Mouse (Mus musculus): ENCODE measurements at regions not wholly inside any gene's neighbourhood (a gene's known extent, or its start where the extent isn't known, plus 50 kb on each side); places are given as distances from the start of the nearest gene placed in this dataset.

DNA sequence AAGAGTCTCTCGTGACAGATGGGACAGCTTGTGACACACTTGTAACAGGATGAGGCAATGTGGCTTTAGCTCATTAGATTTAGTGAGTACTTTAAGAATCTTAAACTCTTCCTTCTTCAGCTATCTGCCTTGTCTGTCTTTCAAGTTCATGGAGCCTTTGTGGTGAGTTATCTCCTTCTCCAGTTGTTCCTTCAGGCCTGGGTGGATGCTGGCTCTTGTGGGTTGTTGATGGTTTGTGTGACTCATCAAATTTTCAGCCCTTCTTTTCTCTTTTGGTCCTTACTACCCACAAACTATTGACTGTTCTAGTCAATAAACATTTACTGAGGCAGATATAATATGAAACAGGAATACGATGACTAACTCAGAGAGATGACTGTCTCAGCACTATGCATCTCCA lies 124.9 kb upstream of the Opcml start:
- no peak for DNase-seq (ENCODE audit: low spot score)
- no peak for TF ChIP-seq POLR2A (IDR thresholded peaks at IDR 0.05; ENCODE audit: borderline replicate concordance, extremely low read depth, insufficient read depth, insufficient read length)
- WGBS, result 91% methylated on average over 2 of the region's 2 CpGs
- H3K9ac ChIP-seq (ENCODE audit: low read depth, low read length, severe bottlenecking), result no peak overlapping the region
- no peaks in the 10 kb centered on the region for H3K36me3 ChIP-seq (ENCODE audit: control insufficient read depth, insufficient read depth, low read length)
- H3K27me3 ChIP-seq (ENCODE audit: control insufficient read depth, insufficient read depth, low read length), result no peaks in the 10 kb centered on the region
- ATAC-seq (ENCODE audit: low FRiP score, low read depth), result no peak
- no peak overlapping the region for H3K4me3 ChIP-seq (replicated peaks; ENCODE audit: low read length)
- H3K27ac ChIP-seq (replicated peaks; ENCODE audit: low read depth, low read length), result no peak overlapping the region
- H3K4me2 ChIP-seq (replicated peaks; ENCODE audit: low read depth, low read length, severe bottlenecking), result no peak overlapping the region
- H3K9me3 ChIP-seq (ENCODE audit: control insufficient read depth, low read length), result no peaks in the 10 kb centered on the region
- no peaks in the 10 kb centered on the region for H3K4me1 ChIP-seq (ENCODE audit: control insufficient read depth, insufficient read depth, low read length)

DNA sequence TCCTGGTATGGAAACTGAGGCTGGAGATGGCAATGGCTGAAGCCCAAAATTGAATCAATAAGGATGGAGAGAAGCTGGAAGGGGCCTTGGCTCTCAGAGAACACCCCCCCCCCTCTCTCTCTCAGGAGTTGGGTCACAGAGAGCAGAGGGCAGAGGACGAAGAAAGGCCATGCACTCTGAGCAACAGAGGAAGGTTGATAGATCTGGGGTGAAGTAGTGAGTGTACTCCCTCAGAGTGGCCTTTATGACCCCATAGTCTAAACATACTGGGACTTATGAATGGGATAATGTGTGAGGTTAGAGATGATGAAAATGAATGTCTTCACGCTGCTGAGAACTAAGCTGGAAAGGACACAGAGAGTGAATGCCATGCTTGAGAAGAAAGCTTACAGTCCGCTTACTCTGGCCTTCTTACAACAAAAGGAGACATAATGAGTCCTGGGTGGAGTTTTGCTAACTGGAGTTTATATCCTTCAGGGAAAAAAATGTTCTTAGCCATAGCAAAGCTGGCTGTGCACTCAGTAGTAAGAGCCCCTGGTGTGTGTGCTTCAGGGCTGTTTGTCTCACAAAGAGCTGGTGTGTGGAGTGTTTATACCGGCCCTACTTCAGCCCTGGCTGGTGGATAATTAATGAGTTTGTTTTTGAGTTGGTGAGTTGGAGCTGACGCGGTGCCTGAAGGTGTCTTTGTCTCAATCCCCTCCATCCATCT lies 120.4 kb upstream of the Opcml start:
- ATAC-seq (ENCODE audit: low FRiP score, low read depth) (no peak), DNase-seq (ENCODE audit: low spot score) (no peak)
- no peaks in the 10 kb centered on the region for H3K4me1 ChIP-seq (ENCODE audit: control insufficient read depth, insufficient read depth, low read length)
- no peak overlapping the region for H3K27ac ChIP-seq (replicated peaks; ENCODE audit: low read depth, low read length)
- H3K9ac ChIP-seq (ENCODE audit: low read depth, low read length, severe bottlenecking), result no peak overlapping the region
- no peak overlapping the region for H3K4me2 ChIP-seq (replicated peaks; ENCODE audit: low read depth, low read length, severe bottlenecking)
- H3K36me3 ChIP-seq (ENCODE audit: control insufficient read depth, insufficient read depth, low read length), result no peaks in the 10 kb centered on the region
- no peaks in the 10 kb centered on the region for H3K27me3 ChIP-seq (ENCODE audit: control insufficient read depth, insufficient read depth, low read length)
- WGBS, result 53% methylated on average over 6 of the region's 6 CpGs
- no peak overlapping the region for H3K4me3 ChIP-seq (replicated peaks; ENCODE audit: low read length)
- H3K9me3 ChIP-seq (ENCODE audit: control insufficient read depth, low read length), result no peaks in the 10 kb centered on the region
- no peak for TF ChIP-seq POLR2A (IDR thresholded peaks at IDR 0.05; ENCODE audit: borderline replicate concordance, extremely low read depth, insufficient read depth, insufficient read length)

DNA sequence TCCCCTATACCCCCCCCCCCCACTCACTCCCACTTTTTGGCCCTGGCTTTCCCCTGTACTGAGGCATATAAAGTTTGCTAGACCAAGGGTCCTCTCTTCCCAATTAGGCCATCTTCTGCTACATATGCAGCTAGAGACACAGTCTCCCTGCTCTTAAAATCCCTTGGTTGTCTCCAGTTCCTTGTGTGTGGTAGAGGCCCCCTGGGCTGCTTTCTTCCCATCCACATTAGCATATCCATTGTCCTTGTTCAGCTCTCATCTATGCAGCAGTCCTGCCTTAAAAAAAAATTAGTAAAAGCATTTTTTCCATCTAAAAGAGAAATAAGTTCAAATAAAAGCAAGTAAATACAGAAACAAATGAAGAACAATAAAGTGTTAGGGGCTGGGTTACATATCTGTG lies 105.2 kb upstream of the Opcml start:
- Histone ChIP-seq H3K9ac (ENCODE audit: low read depth, low read length, severe bottlenecking) (no peak overlapping the region), H3K9me3 (ENCODE audit: control insufficient read depth, low read length) (no peaks in the 10 kb centered on the region), H3K4me2 (replicated peaks; ENCODE audit: low read depth, low read length, severe bottlenecking) (no peak overlapping the region), H3K36me3 (ENCODE audit: control insufficient read depth, insufficient read depth, low read length) (no peaks in the 10 kb centered on the region), H3K4me1 (ENCODE audit: control insufficient read depth, insufficient read depth, low read length) (no peaks in the 10 kb centered on the region), H3K27ac (replicated peaks; ENCODE audit: low read depth, low read length) (no peak overlapping the region), H3K4me3 (replicated peaks; ENCODE audit: low read length) (no peak overlapping the region), H3K27me3 (ENCODE audit: control insufficient read depth, insufficient read depth, low read length) (no peaks in the 10 kb centered on the region)
- ATAC-seq (ENCODE audit: low FRiP score, low read depth), result no peak
- no peak for TF ChIP-seq POLR2A (IDR thresholded peaks at IDR 0.05; ENCODE audit: borderline replicate concordance, extremely low read depth, insufficient read depth, insufficient read length)
- no peak for DNase-seq (ENCODE audit: low spot score)

DNA sequence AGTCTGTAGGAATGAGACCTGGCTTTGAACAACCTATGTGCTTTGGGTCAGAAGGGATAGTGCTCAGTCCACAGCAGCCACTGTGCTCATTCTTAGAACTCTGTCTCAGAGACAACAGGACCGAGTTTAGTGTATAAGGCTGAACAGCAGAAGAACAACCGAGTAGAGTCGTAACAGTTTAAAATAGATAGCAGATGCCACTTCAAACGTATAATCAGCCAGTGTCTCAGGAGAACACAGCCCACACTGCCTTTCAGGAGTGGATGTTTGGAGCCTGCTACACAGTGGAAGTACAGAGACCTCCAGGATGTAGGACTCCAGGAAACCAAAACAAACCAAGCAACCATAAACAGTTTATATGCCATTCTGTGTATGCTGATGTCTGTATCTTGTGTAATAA lies 99.0 kb upstream of the Opcml start:
- WGBS, result 63% methylated on average over 4 of the region's 4 CpGs
- Histone ChIP-seq H3K4me2 (replicated peaks; ENCODE audit: low read depth, low read length, severe bottlenecking) (no peak overlapping the region), H3K27ac (replicated peaks; ENCODE audit: low read depth, low read length) (no peak overlapping the region), H3K9ac (ENCODE audit: low read depth, low read length, severe bottlenecking) (no peak overlapping the region), H3K36me3 (ENCODE audit: control insufficient read depth, insufficient read depth, low read length) (no peaks in the 10 kb centered on the region), H3K4me3 (replicated peaks; ENCODE audit: low read length) (no peak overlapping the region), H3K27me3 (ENCODE audit: control insufficient read depth, insufficient read depth, low read length) (no peaks in the 10 kb centered on the region), H3K9me3 (ENCODE audit: control insufficient read depth, low read length) (no peaks in the 10 kb centered on the region), H3K4me1 (ENCODE audit: control insufficient read depth, insufficient read depth, low read length) (no peaks in the 10 kb centered on the region)
- ATAC-seq (ENCODE audit: low FRiP score, low read depth), result no peak
- TF ChIP-seq POLR2A (IDR thresholded peaks at IDR 0.05; ENCODE audit: borderline replicate concordance, extremely low read depth, insufficient read depth, insufficient read length), result no peak
- DNase-seq (ENCODE audit: low spot score), result no peak

DNA sequence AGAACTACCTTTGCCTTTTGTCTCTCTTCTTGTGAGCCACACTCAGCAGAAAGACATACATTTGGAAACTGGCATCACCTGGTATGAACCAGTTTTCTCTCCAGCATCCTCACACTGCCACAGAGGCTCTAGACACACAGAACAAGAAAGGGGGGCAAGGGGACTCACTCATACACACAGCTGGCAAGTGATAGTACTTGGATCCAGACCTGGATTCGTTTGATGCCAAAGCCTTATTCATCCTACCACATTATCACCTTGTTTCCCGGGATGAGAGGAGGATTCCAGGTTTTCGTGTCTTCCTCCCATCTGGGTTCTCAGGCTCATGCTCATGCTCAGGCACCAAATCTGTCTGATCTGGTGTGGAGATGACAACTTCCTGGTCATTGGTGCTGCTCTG lies 97.8 kb upstream of the Opcml start:
- no peak overlapping the region for H3K9ac ChIP-seq (ENCODE audit: low read depth, low read length, severe bottlenecking)
- no peaks in the 10 kb centered on the region for H3K4me1 ChIP-seq (ENCODE audit: control insufficient read depth, insufficient read depth, low read length)
- no peaks in the 10 kb centered on the region for H3K36me3 ChIP-seq (ENCODE audit: control insufficient read depth, insufficient read depth, low read length)
- H3K27me3 ChIP-seq (ENCODE audit: control insufficient read depth, insufficient read depth, low read length), result no peaks in the 10 kb centered on the region
- no peak overlapping the region for H3K4me2 ChIP-seq (replicated peaks; ENCODE audit: low read depth, low read length, severe bottlenecking)
- TF ChIP-seq POLR2A (IDR thresholded peaks at IDR 0.05; ENCODE audit: borderline replicate concordance, extremely low read depth, insufficient read depth, insufficient read length), result no peak
- no peak for DNase-seq (ENCODE audit: low spot score)
- no peak overlapping the region for H3K27ac ChIP-seq (replicated peaks; ENCODE audit: low read depth, low read length)
- 86% methylated on average over 3 of the region's 3 CpGs for WGBS
- ATAC-seq (ENCODE audit: low FRiP score, low read depth), result no peak
- no peak overlapping the region for H3K4me3 ChIP-seq (replicated peaks; ENCODE audit: low read length)
- H3K9me3 ChIP-seq (ENCODE audit: control insufficient read depth, low read length), result no peaks in the 10 kb centered on the region

Measured in limb, embryonic 14.5 days (tissue).